Mouse (Mus musculus): Measurements from ENCODE around the gene Rac3. TPM values are rescaled to one million over a fixed set of nuclear protein-coding genes. Genes with fewer than 3 reads are reported as not detected.
"Not testable (repeated sequence)": the region's sequence is repeated elsewhere in the genome, so short reads cannot be mapped to it uniquely, and the experiment has no call there.

Gene Rac3
- polyA plus RNA-seq, 1 experiment from 2014 or later, result 56.4 TPM

DNA sequence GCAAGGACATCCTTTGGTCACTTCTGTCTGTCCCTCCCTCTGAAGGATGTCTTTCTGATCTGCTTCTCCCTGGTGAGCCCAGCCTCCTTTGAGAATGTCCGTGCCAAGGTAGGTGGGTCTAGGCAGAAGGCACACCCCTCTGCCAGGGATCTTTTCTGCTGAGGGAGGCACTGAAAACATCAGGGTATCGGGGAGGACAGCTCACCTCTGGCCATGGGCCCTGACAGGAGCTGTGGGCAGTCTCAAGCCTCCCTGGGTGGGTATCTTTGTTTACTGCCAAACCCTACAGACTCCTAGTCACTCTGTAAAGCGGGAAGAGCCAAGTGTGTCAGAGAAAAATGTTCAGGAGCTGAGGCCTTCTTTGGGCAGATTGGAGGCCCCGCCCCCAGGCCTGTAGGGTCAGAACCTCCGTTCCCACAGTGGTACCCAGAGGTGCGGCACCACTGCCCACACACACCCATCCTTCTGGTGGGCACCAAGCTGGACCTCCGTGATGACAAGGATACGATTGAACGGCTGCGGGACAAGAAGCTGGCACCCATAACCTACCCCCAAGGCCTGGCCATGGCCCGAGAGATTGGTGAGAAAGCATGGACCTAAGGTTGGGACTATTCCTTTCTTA is 1.6 kb downstream of the Rac3 start:
- Histone ChIP-seq H3K27me3 (no peaks in the 10 kb centered on the region), H3K9ac (no peak overlapping the region), H3K9me3 (no peaks in the 10 kb centered on the region), H3K27ac (no peak overlapping the region), H3K36me3 (peaks cover 28% of the 10 kb centered on the region), H3K4me2 (0 out of 2 replicates have a peak overlapping the region, but pooled peaks have one; percentile 99), H3K4me3 (no peak overlapping the region), H3K4me1 (peaks cover 34% of the 10 kb centered on the region)
- WGBS, result 83% methylated on average over 11 of the region's 11 CpGs
- no peak for ATAC-seq (ENCODE audit: insufficient number of reproducible peaks, low FRiP score, low TSS enrichment, low read depth)

DNA sequence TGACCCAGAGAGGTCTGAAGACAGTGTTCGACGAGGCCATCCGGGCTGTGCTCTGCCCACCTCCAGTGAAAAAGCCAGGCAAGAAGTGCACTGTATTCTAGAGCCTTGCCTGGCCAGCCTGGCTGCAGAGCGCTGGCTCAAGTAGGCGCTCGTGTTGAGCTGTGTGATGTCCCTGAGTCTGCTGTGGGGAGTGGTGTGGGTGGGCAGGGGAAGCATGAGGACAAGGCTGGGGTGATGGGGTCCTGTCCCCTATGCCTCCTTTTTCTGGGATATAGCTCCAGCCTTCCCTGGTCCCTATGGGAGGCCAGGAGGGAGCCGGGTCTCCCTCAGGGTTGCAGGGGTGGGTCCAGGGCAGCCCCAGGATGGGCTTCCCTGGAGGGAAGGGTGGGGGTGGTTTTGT is 2.2 kb downstream of the Rac3 start:
- WGBS, result 90% methylated on average over 7 of the region's 7 CpGs
- peaks cover 34% of the 10 kb centered on the region for H3K4me1 ChIP-seq
- no peak for ATAC-seq (ENCODE audit: insufficient number of reproducible peaks, low FRiP score, low TSS enrichment, low read depth)
- no peaks in the 10 kb centered on the region for H3K9me3 ChIP-seq
- H3K4me3 ChIP-seq, result no peak overlapping the region
- H3K27me3 ChIP-seq, result no peaks in the 10 kb centered on the region
- H3K4me2 ChIP-seq, result no peak overlapping the region
- H3K27ac ChIP-seq, result no peak overlapping the region
- H3K36me3 ChIP-seq, result peaks cover 22% of the 10 kb centered on the region
- no peak overlapping the region for H3K9ac ChIP-seq

DNA sequence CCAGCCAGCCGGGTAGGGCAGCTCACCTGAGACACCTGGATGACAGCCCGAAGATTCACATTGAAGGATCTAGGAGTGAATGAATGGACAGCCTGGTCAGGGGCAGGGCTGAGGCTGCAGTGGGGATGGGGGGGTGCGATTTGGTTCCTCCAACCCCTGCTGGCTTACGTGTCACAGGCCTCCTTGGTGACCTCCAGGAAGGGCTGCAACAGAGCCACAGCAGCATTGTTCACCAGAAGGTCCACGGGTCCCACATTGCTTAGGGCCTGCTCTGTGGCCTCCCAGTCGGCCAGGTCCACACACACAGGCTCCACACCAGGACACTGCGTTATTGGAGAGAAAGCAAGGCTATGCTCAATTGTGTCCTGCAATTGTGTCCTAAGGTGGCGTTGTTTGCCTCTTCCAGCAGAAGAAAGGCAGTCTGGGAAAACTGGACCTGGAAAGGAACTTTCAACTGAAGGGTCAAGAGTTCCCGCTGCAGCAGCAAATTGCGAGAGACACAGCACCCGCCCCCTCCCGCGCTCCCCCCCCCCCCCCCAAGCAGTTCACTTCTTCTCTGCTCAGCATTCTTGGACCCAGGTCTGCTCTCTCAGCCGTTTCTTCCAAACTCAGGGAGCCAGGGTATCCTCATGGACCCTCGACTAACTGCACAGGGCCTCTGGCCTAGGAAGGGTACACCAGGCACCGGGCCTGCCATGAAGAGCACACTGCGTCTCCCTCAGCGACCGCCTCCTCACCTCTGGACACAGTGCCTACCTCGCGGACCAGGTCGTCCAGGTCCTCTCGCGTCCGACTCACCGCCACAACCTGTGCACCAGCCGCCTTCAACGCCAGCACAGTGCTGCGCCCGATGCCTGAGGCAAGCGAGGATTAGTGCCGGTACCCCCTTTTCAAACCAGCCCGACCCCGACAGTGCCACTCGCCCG is 5.2 kb downstream of the Rac3 start:
- Histone ChIP-seq H3K36me3 (peaks cover 6% of the 10 kb centered on the region), H3K4me3 (peak overlapping the region; percentile 62), H3K4me1 (peaks cover 33% of the 10 kb centered on the region), H3K9me3 (no peaks in the 10 kb centered on the region), H3K4me2 (peak overlapping the region; percentile 91), H3K9ac (peak overlapping the region; percentile 48), H3K27ac (no peak overlapping the region), H3K27me3 (0 out of 2 replicates have a peak, but pooled peaks cover 2% of the 10 kb centered on the region)
- 21% methylated on average over 34 of the region's 36 CpGs for WGBS
- ATAC-seq (ENCODE audit: insufficient number of reproducible peaks, low FRiP score, low TSS enrichment, low read depth), result peak; percentile 9; the same call in 1 of the 2 replicates

DNA sequence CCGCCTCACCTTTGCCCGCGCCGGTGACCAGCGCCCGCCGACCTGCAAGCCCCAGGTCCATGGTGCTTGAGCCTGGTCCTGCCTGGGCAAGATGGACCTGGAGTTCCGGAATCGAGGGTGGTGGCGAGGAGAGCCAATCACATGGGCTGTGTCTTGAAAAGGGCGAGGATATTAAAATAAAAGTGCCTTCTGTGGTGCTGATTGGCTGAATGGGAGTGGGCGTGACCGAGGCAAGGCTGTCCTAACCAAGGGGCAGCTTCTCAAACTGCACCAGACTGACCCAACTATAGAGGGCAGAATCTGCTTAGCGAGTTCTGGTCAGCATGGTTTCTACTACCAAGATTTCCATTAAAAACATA is 5.9 kb downstream of the Rac3 start, which contains the start of gene Dcxr:
TSS of gene Dcxr (minus strand) at position 113 of the 359 bp plus-strand sequence.
- peak within 1 kb of the TSS; percentile 91 for H3K4me2 ChIP-seq
- peak within 1 kb of the TSS; percentile 62 for H3K4me3 ChIP-seq
- peak within 1 kb of the TSS; percentile 48 for H3K9ac ChIP-seq
- H3K27ac ChIP-seq, result no peak within 1 kb of the TSS
- peak; percentile 78 for ATAC-seq (ENCODE audit: insufficient number of reproducible peaks, low FRiP score, low TSS enrichment, low read depth)
- under 1% methylated on average over 14 of the region's 14 CpGs for WGBS
- peaks cover 33% of the 10 kb centered on the region for H3K4me1 ChIP-seq
- H3K9me3 ChIP-seq, result no peaks in the 10 kb centered on the region
- H3K27me3 ChIP-seq, result 0 out of 2 replicates have a peak, but pooled peaks cover 2% of the 10 kb centered on the region
- peaks cover 6% of the 10 kb centered on the region for H3K36me3 ChIP-seq

DNA sequence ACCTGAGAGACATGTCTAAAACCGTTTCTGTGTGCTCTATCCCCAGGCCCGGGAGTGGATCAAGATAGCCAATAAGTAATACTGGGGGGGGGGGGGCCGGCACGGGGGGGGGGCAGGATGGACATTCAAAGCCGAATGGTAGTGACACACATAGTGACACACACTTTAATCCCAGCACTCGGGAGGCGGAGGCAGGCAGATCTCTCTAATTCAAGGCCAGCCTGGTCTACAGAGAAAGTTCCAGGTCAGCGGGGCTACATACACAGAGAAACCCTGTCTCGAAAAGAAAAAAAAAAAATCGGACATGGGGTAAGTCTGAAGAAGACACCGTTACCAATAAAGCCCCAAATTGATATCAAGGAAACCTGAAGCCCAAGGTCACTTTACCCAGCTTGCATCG is 6.3 kb downstream of the Rac3 start:
- 57% methylated on average over 12 of the region's 12 CpGs for WGBS
- H3K4me2 ChIP-seq, result no peak overlapping the region

DNA sequence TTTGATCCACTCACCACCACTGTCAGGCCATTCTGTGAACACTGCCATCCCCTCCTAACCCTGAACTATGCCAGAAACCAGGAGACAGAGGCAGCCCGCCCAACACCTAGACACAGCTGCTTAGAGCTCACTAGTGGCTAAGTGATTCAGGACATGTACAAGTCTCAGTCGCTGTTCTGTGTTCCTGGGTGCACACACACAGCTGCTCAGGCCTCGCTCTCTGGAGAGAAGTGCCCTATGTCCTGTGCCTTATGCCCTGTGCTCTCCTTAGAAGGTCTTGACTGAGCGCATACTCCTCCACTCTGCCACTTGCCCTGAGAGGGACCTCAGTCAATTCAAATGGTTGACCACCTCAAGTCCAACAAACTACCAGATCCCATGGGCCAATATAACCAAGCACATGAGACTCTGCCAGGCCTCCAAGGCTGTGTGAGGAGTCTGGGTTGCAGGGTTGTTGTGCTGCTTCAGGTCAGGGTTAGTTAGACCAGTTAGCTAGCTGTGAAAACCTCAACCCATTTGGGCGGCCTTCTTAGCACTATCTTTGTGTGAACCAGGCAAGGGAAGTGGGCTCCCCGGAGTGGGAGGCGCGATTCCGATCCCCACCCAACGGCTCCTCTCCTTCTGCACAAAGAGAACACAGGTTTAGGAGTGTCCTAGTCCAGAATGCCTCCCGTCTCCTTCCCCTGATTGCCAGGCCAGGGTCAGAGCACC is 7.4 kb downstream of the Rac3 start:
- Histone ChIP-seq H3K4me3 (no peak overlapping the region), H3K4me2 (no peak overlapping the region), H3K36me3 (peaks cover 6% of the 10 kb centered on the region), H3K9ac (no peak overlapping the region), H3K27ac (no peak overlapping the region), H3K27me3 (0 out of 2 replicates have a peak, but pooled peaks cover 2% of the 10 kb centered on the region), H3K4me1 (peaks cover 39% of the 10 kb centered on the region), H3K9me3 (no peaks in the 10 kb centered on the region)
- 77% methylated on average over 11 of the region's 11 CpGs for WGBS
- no peak for ATAC-seq (ENCODE audit: insufficient number of reproducible peaks, low FRiP score, low TSS enrichment, low read depth)

More for the DNA sequence above, 6.3 kb downstream of the Rac3 start:
- no peak for ATAC-seq (ENCODE audit: insufficient number of reproducible peaks, low FRiP score, low TSS enrichment, low read depth)
- no peaks in the 10 kb centered on the region for H3K9me3 ChIP-seq
- no peak overlapping the region for H3K9ac ChIP-seq
- peaks cover 6% of the 10 kb centered on the region for H3K36me3 ChIP-seq
- 0 out of 2 replicates have a peak, but pooled peaks cover 2% of the 10 kb centered on the region for H3K27me3 ChIP-seq
- no peak overlapping the region for H3K4me3 ChIP-seq
- no peak overlapping the region for H3K27ac ChIP-seq
- peaks cover 32% of the 10 kb centered on the region for H3K4me1 ChIP-seq

DNA sequence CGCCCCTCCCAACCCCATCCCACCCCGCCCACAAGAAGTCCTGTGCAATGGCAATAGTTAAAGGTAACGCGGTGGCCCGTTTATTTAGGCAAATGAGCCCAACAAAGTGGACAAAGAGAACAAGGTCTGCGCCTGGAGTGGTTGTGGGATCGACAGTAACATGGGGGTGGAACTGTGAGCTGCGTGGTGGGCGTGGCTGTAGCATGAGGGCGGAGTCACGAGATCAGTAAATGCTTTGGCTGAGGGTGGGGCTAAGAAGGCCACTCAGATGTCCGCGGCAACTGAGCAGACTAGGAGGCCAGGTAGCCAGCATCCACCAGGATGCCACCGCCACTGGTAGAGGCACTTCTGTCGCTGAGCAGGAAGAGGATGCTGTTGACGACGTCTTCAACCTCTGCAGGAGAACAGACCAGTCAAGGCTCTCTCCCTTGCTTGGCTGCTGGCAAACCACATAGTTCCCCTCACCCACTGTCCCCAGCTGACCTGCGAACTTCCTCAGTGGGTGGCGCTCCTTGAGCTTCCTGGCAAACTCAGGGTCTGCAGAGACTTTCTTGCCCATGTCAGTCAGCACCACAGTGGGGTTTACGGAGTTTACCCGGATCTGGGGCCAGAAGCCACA is 8.3 kb downstream of the Rac3 start:
- H3K27me3 ChIP-seq; H3K36me3 ChIP-seq; H3K27ac ChIP-seq; ATAC-seq (ENCODE audit: insufficient number of reproducible peaks, low FRiP score, low TSS enrichment, low read depth); H3K9ac ChIP-seq; H3K9me3 ChIP-seq: not testable (repeated sequence)
- Histone ChIP-seq H3K4me3 (peak overlapping the region; percentile 15), H3K4me2 (peak overlapping the region; percentile 41), H3K4me1 (peaks cover 39% of the 10 kb centered on the region)
- WGBS, result 2% methylated on average over 18 of the region's 21 CpGs

DNA sequence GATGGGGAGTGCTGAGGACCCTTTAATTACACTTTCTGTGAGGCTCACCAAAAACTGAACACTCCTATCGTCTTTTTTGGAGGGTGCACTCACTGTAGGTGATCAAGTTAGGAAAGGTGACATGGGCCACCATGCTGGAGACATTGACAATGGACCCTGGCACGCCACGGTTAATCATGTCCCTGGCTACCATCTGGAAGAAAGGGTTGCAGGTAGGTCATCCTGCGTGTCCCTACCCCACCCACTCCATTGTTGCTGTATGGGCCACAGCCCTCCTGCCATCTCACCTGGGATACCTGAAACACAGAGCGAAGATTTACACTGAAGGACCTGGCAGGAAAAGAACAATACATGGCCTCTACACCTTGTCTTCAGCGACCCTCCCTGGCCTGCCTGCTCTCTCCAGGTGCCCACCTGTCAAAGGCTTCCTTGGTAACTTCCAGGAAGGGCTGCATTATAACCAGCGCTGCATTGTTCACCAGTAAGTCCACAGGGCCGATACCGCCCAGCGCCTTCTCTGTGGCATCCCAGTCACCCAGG is 9.1 kb downstream of the Rac3 start:
- 87% methylated on average over 10 of the region's 10 CpGs for WGBS
- no peak overlapping the region for H3K27ac ChIP-seq
- peaks cover 3% of the 10 kb centered on the region for H3K36me3 ChIP-seq
- no peaks in the 10 kb centered on the region for H3K9me3 ChIP-seq
- H3K27me3 ChIP-seq, result 0 out of 2 replicates have a peak, but pooled peaks cover 2% of the 10 kb centered on the region
- no peak for ATAC-seq (ENCODE audit: insufficient number of reproducible peaks, low FRiP score, low TSS enrichment, low read depth)
- H3K4me3 ChIP-seq, result no peak overlapping the region
- H3K4me1 ChIP-seq, result peaks cover 39% of the 10 kb centered on the region
- no peak overlapping the region for H3K9ac ChIP-seq
- no peak overlapping the region for H3K4me2 ChIP-seq

DNA sequence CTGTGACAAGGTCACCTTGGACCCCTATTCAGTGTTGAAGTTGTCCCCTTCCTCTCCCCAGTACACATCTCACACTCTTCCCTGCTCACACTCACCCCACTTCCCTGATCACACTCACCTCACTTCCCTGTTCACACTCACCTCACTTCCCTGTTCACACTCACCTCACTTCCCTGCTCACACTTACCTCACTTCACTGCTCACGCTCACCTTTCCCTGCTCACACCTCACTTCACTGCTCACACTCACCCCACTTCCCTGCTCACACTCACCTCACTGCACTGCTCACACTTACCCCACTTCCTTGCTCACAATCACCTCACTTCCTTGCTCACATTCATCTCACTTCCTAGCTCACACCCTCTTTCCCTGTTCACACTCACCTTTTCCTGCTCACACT is 10.1 kb downstream of the Rac3 start:
- H3K4me2 ChIP-seq, result no peak overlapping the region; the same call in 1 of the 2 replicates
- no peak for ATAC-seq (ENCODE audit: insufficient number of reproducible peaks, low FRiP score, low TSS enrichment, low read depth)
- H3K4me1 ChIP-seq, result peaks cover 34% of the 10 kb centered on the region
- 0 out of 2 replicates have a peak, but pooled peaks cover 2% of the 10 kb centered on the region for H3K27me3 ChIP-seq
- peak overlapping the region; percentile 66 for H3K27ac ChIP-seq
- 80% methylated on average over 1 of the region's 1 CpGs for WGBS
- no peak overlapping the region for H3K4me3 ChIP-seq
- H3K9me3 ChIP-seq, result no peaks in the 10 kb centered on the region
- H3K9ac ChIP-seq, result no peak overlapping the region
- H3K36me3 ChIP-seq, result no peaks in the 10 kb centered on the region

DNA sequence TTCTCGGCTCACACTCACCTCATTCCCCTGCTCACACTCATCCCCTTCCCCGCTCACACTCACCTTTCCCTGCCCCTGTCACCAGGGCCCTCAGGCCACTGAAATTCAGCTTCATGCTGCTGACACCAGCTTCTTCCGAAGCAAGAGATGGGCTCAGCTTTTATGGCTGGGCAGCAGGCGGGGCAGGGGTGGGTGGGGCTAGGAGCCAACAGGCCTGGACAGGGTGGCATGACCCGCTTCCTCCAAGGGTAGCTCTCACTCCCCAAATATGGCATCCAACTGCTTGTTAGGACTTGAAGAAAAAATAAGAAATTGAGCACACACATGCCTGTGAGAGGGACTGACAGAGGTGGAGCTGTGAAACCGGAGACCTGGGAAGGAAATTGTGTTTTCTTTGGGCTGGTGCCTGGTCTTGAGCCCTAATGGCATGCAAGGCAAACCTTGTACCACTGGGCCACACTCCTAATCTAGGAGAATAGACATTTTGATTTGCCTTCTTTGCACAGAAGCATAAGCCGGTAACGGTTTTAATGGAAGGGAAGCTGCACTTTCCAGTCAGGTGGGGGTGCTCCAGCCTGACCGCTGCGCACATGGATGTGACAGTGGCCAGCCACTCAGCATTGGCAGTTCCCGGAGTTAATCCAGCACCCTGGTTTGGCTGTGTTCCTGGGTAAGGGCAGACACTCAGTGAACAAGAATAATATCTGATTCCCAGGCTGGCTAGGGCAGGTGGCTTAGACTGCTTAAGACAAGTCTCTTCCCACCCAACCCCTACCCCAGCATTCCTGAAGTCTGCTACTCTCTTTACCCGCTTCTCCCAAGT is 10.8 kb downstream of the Rac3 start, which contains the start of gene Cbr2:
TSS of gene Cbr2 (minus strand) at position 257 of the 823 bp plus-strand sequence.
- no peak within 1 kb of the TSS; the same call in 1 of the 2 replicates for H3K4me2 ChIP-seq
- H3K9ac ChIP-seq, result no peak within 1 kb of the TSS
- H3K4me1 ChIP-seq, result peaks cover 28% of the 10 kb centered on the region
- 0 out of 2 replicates have a peak, but pooled peaks cover 2% of the 10 kb centered on the region for H3K27me3 ChIP-seq
- H3K4me3 ChIP-seq, result no peak within 1 kb of the TSS
- H3K36me3 ChIP-seq, result no peaks in the 10 kb centered on the region
- 49% methylated on average over 12 of the region's 12 CpGs for WGBS
- ATAC-seq (ENCODE audit: insufficient number of reproducible peaks, low FRiP score, low TSS enrichment, low read depth), result no peak
- H3K9me3 ChIP-seq, result no peaks in the 10 kb centered on the region
- H3K27ac ChIP-seq, result peak within 1 kb of the TSS; percentile 66
